Mouse (Mus musculus) hindbrain, embryonic 16.5 days (tissue): ENCODE results near the gene Hp1bp3. TPM values are rescaled to one million over a fixed set of nuclear protein-coding genes. Genes with fewer than 3 reads are reported as not detected.

Experiments used
- polyA plus RNA-seq: library from polyadenylated mRNA; unstranded; fragments of >200 nt; fragmentation: Nextera tagmentation; extraction: Ambion mirVana; gene quantifications from 2 replicates; pipeline ENCODE4 v1.2.1, GENCODE M21; 2015

Gene Hp1bp3
- polyA plus RNA-seq, 1 experiment from 2014 or later, result 155 TPM

Other genes starting within 250 kb of the Hp1bp3 start
- 43.2 and 46.0 TPM in 2 replicates for gene Eif4g3, start 223.3 kb upstream of the Hp1bp3 start, polyA plus RNA-seq
- gene Sh2d5, start 34.1 kb downstream of the Hp1bp3 start, polyA plus RNA-seq, result 18.5 and 21.6 TPM in 2 replicates
- gene Kif17, start 34.1 kb downstream of the Hp1bp3 start, polyA plus RNA-seq, result 4.2 and 4.5 TPM in 2 replicates
- 232 and 238 TPM in 2 replicates for gene Ddost, start 88.4 kb downstream of the Hp1bp3 start, polyA plus RNA-seq
- 100 and 108 TPM in 2 replicates for gene Pink1, start 110.0 kb downstream of the Hp1bp3 start, polyA plus RNA-seq
- gene Cda, start 151.7 kb downstream of the Hp1bp3 start, polyA plus RNA-seq, result 7.9 and 8.1 TPM in 2 replicates
- 16.6 and 17.3 TPM in 2 replicates for gene Fam43b, start 180.2 kb downstream of the Hp1bp3 start, polyA plus RNA-seq
- 21.6 and 23.7 TPM in 2 replicates for gene Mul1, start 218.4 kb downstream of the Hp1bp3 start, polyA plus RNA-seq
- gene Camk2n1, start 238.0 kb downstream of the Hp1bp3 start, polyA plus RNA-seq, result 15.5 and 16.7 TPM in 2 replicates